ENCODE assay signal across 8 mouse cellular contexts in genomic region chr16:32812888-32813361, GRCm38 (mm10). TPM values are rescaled to one million over a fixed set of nuclear protein-coding genes. Genes with fewer than 3 reads are reported as not detected.
DNase-seq lines count a peak whose midpoint lies in the region; ATAC-seq and TF ChIP-seq lines count a peak whose summit lies in the region.

No protein-coding gene starts in this region.

- H3K9ac ChIP-seq in ES-Bruce4 (ENCODE audit: low read depth, poor library complexity, severe bottlenecking), result no peak overlapping the region
- H3K9ac ChIP-seq in forebrain, embryonic 11.5 days (ENCODE audit: low read length), result no peak overlapping the region
- no peak overlapping the region for H3K9ac ChIP-seq in heart, embryonic 16.5 days (ENCODE audit: low read length)
- no peak overlapping the region for H3K9ac ChIP-seq in liver, postnatal 0 days (replicated peaks)
- H3K9ac ChIP-seq in neural tube, embryonic 15.5 days (replicated peaks), result no peak overlapping the region

- peaks cover 10% of the 10 kb centered on the region for H3K4me1 ChIP-seq in ES-Bruce4 (ENCODE audit: control insufficient read depth, insufficient read depth, low read length)
- no peaks in the 10 kb centered on the region; the same call in 1 of the 2 replicates for H3K4me1 ChIP-seq in forebrain, embryonic 11.5 days (replicated peaks; ENCODE audit: control insufficient read depth, insufficient read depth, low read length)
- H3K4me1 ChIP-seq in heart, embryonic 16.5 days (ENCODE audit: control insufficient read depth, insufficient read depth, low read length), result peaks cover 13% of the 10 kb centered on the region
- H3K4me1 ChIP-seq in liver, postnatal 0 days (ENCODE audit: insufficient read depth), result peaks cover 12% of the 10 kb centered on the region; the same call in 1 of the 2 replicates
- H3K4me1 ChIP-seq in neural tube, embryonic 15.5 days, result peaks cover 14% of the 10 kb centered on the region

- peak; percentile 83 for DNase-seq in c-Kit-positive CD71-negative TER-119-negative erythroid progenitor cells, embryonic 14.5 days (ENCODE audit: low read depth)
- DNase-seq in forebrain, embryonic 11.5 days (ENCODE audit: low spot score), result peak; percentile 90
- DNase-seq in layer of hippocampus, adult 11-12 months (ENCODE audit: low spot score), result peak; percentile 86
- peak; percentile 90 for DNase-seq in liver, postnatal 0 days
- DNase-seq in testis, postnatal 10 days (ENCODE audit: low spot score), result peak; percentile 95

- TF ChIP-seq CTCF in ES-Bruce4 (IDR thresholded peaks at IDR 0.05; ENCODE audit: low read depth, low read length), result peak; percentile 81
- TF ChIP-seq CTCF in liver, postnatal 0 days (IDR thresholded peaks at IDR 0.05; ENCODE audit: low read depth), result peak; percentile 96

- TF ChIP-seq POLR2A in ES-Bruce4 (IDR thresholded peaks at IDR 0.05; ENCODE audit: insufficient read depth, low read length), result no peak

- 3% methylated on average over 9 of the region's 9 CpGs for WGBS in forebrain, embryonic 11.5 days
- WGBS in heart, embryonic 16.5 days, result 0% methylated on average over 9 of the region's 9 CpGs
- under 1% methylated on average over 9 of the region's 9 CpGs for WGBS in liver, postnatal 0 days (ENCODE audit: insufficient replicate concordance)
- 3% methylated on average over 9 of the region's 9 CpGs for WGBS in neural tube, embryonic 15.5 days

- H3K36me3 ChIP-seq in ES-Bruce4 (ENCODE audit: control insufficient read depth, insufficient read depth, low read length, poor library complexity, severe bottlenecking), result no peaks in the 10 kb centered on the region
- H3K36me3 ChIP-seq in forebrain, embryonic 11.5 days (ENCODE audit: control insufficient read depth, insufficient read depth, low read length), result no peaks in the 10 kb centered on the region
- H3K36me3 ChIP-seq in heart, embryonic 16.5 days (ENCODE audit: control insufficient read depth, insufficient read depth), result no peaks in the 10 kb centered on the region
- H3K36me3 ChIP-seq in liver, postnatal 0 days (replicated peaks; ENCODE audit: insufficient read depth, low read length), result no peaks in the 10 kb centered on the region
- no peaks in the 10 kb centered on the region for H3K36me3 ChIP-seq in neural tube, embryonic 15.5 days

- ATAC-seq in forebrain, embryonic 11.5 days (replicated peaks; ENCODE audit: low FRiP score), result no peak; the same call in 1 of the 2 replicates
- no peak; the same call in 1 of the 2 replicates for ATAC-seq in heart, embryonic 16.5 days (replicated peaks; ENCODE audit: extremely low read depth, insufficient read depth, low FRiP score)
- peak; percentile 66 for ATAC-seq in liver, postnatal 0 days
- no peak for ATAC-seq in neural tube, embryonic 15.5 days (ENCODE audit: low FRiP score)

- no peak overlapping the region for H3K4me2 ChIP-seq in forebrain, embryonic 11.5 days (ENCODE audit: low read depth, low read length, severe bottlenecking)
- peak overlapping the region; percentile 42 for H3K4me2 ChIP-seq in heart, embryonic 16.5 days (ENCODE audit: low read depth, low read length)
- H3K4me2 ChIP-seq in liver, postnatal 0 days (ENCODE audit: low read depth, low read length), result peak overlapping the region; percentile 59
- H3K4me2 ChIP-seq in neural tube, embryonic 15.5 days, result peak overlapping the region; percentile 38; the same call in 1 of the 2 replicates

- no peak for TF ChIP-seq EP300 in ES-Bruce4 (IDR thresholded peaks at IDR 0.05; ENCODE audit: insufficient read depth, low read depth, low read length)
- no peak for TF ChIP-seq EP300 in liver, postnatal 0 days (IDR thresholded peaks at IDR 0.05; ENCODE audit: low read depth)

- no peaks in the 10 kb centered on the region for H3K27me3 ChIP-seq in ES-Bruce4 (ENCODE audit: control insufficient read depth, insufficient read depth, low read length, poor library complexity, severe bottlenecking)
- H3K27me3 ChIP-seq in forebrain, embryonic 11.5 days (ENCODE audit: control insufficient read depth, insufficient read depth, low read length), result no peaks in the 10 kb centered on the region
- H3K27me3 ChIP-seq in heart, embryonic 16.5 days (ENCODE audit: control insufficient read depth, insufficient read depth, low read length), result no peaks in the 10 kb centered on the region
- H3K27me3 ChIP-seq in liver, postnatal 0 days (ENCODE audit: insufficient read depth, low read length), result no peaks in the 10 kb centered on the region
- no peaks in the 10 kb centered on the region for H3K27me3 ChIP-seq in neural tube, embryonic 15.5 days (replicated peaks)

- peak overlapping the region; percentile 42 for H3K4me3 ChIP-seq in ES-Bruce4 (ENCODE audit: low read depth, low read length)
- no peak overlapping the region for H3K4me3 ChIP-seq in forebrain, embryonic 11.5 days (ENCODE audit: low read depth, low read length)
- no peak overlapping the region; the same call in 1 of the 2 replicates for H3K4me3 ChIP-seq in heart, embryonic 16.5 days (ENCODE audit: low read length)
- no peak overlapping the region for H3K4me3 ChIP-seq in liver, postnatal 0 days (ENCODE audit: low read depth, low read length)
- H3K4me3 ChIP-seq in neural tube, embryonic 15.5 days (replicated peaks), result no peak overlapping the region

- no peaks in the 10 kb centered on the region for H3K9me3 ChIP-seq in ES-Bruce4 (replicated peaks; ENCODE audit: control insufficient read depth, insufficient read depth, low read length, poor library complexity, severe bottlenecking)
- H3K9me3 ChIP-seq in forebrain, embryonic 11.5 days (ENCODE audit: control insufficient read depth, low read length), result no peaks in the 10 kb centered on the region
- no peaks in the 10 kb centered on the region for H3K9me3 ChIP-seq in heart, embryonic 16.5 days (replicated peaks; ENCODE audit: control insufficient read depth, low read length)
- no peaks in the 10 kb centered on the region for H3K9me3 ChIP-seq in liver, postnatal 0 days (ENCODE audit: low read length)
- H3K9me3 ChIP-seq in neural tube, embryonic 15.5 days (replicated peaks), result no peaks in the 10 kb centered on the region

- H3K27ac ChIP-seq in ES-Bruce4 (ENCODE audit: insufficient read depth, low read length), result no peak overlapping the region
- no peak overlapping the region for H3K27ac ChIP-seq in forebrain, embryonic 11.5 days (ENCODE audit: low read depth, low read length)
- no peak overlapping the region for H3K27ac ChIP-seq in heart, embryonic 16.5 days (ENCODE audit: low read length)
- H3K27ac ChIP-seq in liver, postnatal 0 days (ENCODE audit: low read depth), result no peak overlapping the region
- no peak overlapping the region for H3K27ac ChIP-seq in neural tube, embryonic 15.5 days (replicated peaks)

RNA-seq across cellular contexts. Expression of gene Smbd1, which starts 2.6 kb away (rescaled TPM):
- not detected in 2 replicates for polyA plus RNA-seq in ES-Bruce4 (2011; ENCODE audit: insufficient read depth, insufficient read length, low read depth, missing spikeins)
- polyA plus RNA-seq in forebrain, embryonic 11.5 days (2014; fragmentation: Nextera tagmentation; extraction: Ambion mirVana), result not detected in 2 replicates
- polyA plus RNA-seq in heart, embryonic 16.5 days (2015; fragmentation: Nextera tagmentation; extraction: Ambion mirVana), result not detected in 2 replicates
- 0.33 TPM in 1 of 2 replicates, not detected in the other for polyA plus RNA-seq in liver, postnatal 0 days (2015; fragmentation: Nextera tagmentation; extraction: Ambion mirVana)
- not detected in 2 replicates for polyA plus RNA-seq in neural tube, embryonic 15.5 days (2015; fragmentation: Nextera tagmentation; extraction: Ambion mirVana)

RNA-seq across cellular contexts. Expression of gene Muc20, which starts 15.7 kb away (rescaled TPM):
- polyA plus RNA-seq in ES-Bruce4 (2011; ENCODE audit: insufficient read depth, insufficient read length, low read depth, missing spikeins), result not detected in 2 replicates
- not detected in 2 replicates for polyA plus RNA-seq in forebrain, embryonic 11.5 days (2014; fragmentation: Nextera tagmentation; extraction: Ambion mirVana)
- polyA plus RNA-seq in heart, embryonic 16.5 days (2015; fragmentation: Nextera tagmentation; extraction: Ambion mirVana), result 0.16 and 0.19 TPM in 2 replicates
- polyA plus RNA-seq in liver, postnatal 0 days (2015; fragmentation: Nextera tagmentation; extraction: Ambion mirVana), result 0.08 TPM in 1 of 2 replicates, not detected in the other
- not detected in 2 replicates for polyA plus RNA-seq in neural tube, embryonic 15.5 days (2015; fragmentation: Nextera tagmentation; extraction: Ambion mirVana)
